Mouse (Mus musculus) activated CD4-positive, CD25-positive, alpha-beta regulatory T cell, adult 9 weeks (primary cell): ENCODE results near the gene Stx5a. TPM values are rescaled to one million over a fixed set of nuclear protein-coding genes. Genes with fewer than 3 reads are reported as not detected.

ENCODE experiments used
- polyA plus RNA-seq: library from polyadenylated mRNA; unstranded; fragments of 100-300 nt; shearing (Covaris generic); gene quantifications from one replicate; pipeline ENCODE4 v1.2.1, GENCODE M21; 2017

Gene Stx5a
- 169 TPM for polyA plus RNA-seq

DNA sequence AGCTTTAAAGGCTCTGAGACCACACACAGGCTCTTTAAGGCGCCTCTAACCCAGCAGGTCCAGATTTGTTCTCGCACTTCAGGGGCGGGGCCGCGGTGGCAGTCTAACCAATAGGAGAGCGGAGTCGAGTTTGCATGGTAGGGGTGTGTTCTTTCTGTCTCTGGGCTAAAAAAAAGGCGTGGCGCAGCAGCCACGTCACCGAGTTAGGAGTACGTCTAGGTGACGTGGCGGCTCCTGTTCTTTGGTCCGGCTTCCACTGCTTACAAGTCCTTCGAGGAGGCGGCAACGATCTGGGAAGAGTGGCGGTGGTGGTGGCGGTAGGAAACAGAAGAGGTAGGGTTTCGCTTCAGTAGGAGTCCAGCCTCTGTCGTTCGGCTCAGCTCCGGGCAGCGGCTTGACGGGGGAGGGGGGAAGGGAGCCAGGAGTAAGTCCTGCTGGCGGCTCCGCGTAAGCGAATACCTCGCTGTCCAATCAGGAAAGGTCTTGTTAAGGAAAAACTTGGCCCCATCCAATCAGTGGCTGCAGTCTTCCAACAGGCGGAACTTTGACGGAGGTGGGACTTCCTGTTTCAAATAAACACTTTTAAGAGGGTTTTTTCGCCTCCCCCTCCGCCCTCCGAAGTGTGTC, at the start of gene Stx5a:
Stx5a (plus strand) TSS at position 171 of the 627 bp plus-strand sequence.

GRCm38 (mm10) chr19:8722907-8723573, 18.2 kb upstream of the Stx5a start, which contains the start of gene Slc3a2:
Slc3a2 (minus strand) TSS chr19:8723369.

DNA sequence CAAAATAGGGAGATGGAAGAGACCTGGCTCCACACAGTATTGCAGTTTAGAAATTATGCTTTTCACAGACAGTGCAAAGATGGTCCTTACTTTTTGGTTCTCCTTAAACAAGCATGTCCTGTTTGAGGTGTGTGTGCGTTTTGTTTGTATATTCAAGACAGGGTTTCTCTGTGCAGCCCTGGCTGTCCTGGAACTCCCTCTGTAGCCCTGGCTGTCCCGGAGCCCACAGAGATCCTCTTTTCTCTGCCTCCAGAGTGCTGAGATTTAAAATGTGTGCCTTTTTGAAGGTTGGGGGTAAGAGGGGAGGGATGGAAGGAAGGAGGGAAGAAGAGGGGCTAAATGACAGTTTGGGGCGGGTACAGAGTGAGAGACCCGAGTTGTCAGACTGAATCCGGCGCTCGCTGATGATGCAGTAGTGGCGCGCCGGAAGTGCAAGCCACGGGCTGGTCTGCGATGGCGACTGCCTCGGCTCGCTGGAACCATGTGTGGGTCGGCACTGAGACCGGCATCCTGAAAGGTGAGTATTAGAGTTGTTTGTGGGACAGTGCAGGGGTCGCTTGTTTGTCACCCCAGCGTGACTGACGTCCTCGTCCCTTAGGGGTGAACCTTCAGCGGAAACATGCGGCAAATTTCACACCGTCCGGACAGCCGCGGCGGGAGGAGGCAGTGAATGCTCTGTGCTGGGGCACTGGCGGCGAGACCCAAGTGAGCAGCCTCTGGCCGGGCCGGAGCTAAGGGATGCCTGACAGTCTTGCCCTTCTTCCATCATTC, 5.6 kb upstream of the Stx5a start, which contains the start of gene Wdr74:
Wdr74 (plus strand) TSS at position 439 of the 771 bp plus-strand sequence.

GRCm38 (mm10) chr19:8740603-8741002, 610 bp upstream of the Stx5a start, which contains the start of gene 1700092M07Rik:
1700092M07Rik (plus strand) TSS chr19:8740718.

DNA sequence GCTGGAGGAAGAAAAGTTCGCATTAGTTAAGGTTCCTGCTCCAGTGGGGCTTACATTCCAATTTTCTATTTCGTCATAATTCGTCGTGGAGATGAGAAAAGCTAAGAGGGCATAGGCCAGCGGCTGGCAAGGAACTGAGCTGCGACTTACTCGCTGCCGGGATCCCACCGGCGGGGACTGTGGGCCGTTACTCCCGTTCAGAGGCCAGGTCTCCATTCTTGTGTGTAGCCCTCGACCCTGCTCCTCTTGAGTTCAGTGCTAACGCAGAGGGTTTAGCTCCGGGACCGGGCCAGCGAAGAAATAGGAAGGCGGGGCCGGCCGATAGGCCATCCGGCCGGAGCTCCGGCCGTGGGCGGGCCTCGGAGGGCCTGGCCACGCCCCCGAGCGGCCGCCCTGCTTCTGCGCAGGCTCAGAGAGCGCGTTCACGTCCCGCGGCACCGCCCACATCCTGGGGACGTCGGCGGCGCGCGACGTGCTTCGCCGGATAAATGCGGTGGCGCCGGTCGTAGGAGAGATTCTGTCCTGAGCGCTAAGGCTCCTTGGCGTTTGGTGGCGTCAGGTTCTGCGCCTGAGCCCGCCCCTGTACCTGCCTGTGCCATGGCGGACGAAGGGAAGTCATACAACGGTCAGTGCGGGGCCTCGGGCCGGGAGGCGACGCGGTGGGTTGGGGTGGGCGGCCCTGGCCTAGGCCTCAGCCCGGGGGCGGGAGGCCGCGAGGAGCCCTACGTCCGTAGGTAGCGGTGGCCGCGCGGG, 15.6 kb downstream of the Stx5a start, which contains the start of gene Nxf1:
Nxf1 (plus strand) TSS at position 439 of the 753 bp plus-strand sequence.

DNA sequence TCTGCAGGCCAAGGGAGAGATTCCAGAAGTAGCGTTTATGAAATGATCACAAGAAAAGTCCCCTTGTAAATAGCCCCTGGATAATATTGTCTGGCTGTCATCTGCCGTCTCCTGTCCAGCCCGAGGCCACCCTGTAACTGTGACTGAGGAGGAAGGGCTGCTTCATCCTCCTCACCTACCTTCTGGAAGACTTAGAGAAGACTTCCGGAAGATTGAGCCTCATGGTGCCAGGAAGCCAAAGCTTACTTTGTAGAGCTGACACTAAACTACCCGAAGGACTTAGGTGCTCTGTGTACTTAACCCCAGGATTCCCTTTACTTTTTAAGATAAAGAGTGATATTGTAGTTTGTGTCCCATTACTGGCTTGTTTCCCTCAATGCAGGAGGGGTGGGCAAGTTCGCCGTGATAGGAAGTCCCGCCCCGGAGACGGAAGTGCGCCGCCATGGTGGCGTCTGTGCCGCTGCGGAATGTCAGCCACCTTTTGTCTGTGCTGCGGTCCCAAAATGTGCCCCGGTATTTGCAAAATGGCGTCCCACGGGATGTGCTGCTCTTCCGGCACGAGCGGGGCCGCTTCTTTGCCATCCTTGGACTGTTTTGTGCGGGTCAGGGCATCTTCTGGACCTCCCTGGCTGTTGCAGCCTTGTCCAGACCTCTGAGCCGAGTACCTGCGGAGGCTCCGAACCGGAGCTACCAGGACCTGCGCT, 29.5 kb downstream of the Stx5a start, which contains the start of gene Tmem223:
Tmem223 (plus strand) TSS at position 430 of the 704 bp plus-strand sequence.

GRCm38 (mm10) chr19:8774086-8774835, 33.0 kb downstream of the Stx5a start, which contains the start of gene Tmem179b:
Tmem179b (minus strand) TSS chr19:8774467.

DNA sequence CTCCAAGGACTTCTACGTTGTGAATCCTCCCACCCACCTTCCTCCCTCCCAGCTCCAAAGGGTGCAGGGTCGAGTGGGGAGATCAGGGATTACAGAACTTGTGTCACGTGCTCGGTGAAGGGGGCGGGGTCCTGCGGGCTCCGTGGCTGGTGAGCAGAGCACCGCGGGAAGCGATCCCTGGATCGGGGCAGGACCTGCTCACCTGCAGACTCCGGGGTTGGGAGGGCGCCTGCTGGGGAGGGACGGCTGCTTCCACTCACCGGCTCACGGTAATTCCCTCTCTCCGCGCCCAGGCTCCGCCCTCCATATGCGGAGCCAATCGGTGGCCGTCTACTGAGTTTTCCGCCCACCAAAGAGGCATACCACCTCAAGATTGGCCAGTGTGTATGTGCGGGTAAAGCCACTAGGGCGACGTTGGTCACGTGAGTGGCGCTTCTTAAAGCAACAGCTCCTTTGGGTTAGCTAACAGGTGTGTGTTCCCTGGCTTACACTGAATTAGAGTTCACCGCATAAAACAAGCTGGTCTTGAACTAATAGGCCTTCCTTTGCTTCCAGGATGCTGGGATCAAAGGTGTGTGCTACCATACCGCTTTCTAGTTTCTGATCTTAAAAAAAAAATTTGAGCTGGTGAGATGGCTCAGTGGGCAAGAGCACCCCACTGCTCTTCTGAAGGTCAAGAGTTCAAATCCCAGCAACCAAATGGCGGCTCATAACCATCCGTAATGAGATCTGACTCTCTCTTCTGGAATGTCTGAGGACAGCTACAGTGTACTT, 45.0 kb downstream of the Stx5a start, which contains the start of gene Taf6l:
Taf6l (minus strand) TSS at position 410 of the 774 bp plus-strand sequence.

GRCm38 (mm10) chr19:8798264-8798946, 57.2 kb downstream of the Stx5a start, which contains the start of gene Polr2g:
Polr2g (minus strand) TSS chr19:8798577.

DNA sequence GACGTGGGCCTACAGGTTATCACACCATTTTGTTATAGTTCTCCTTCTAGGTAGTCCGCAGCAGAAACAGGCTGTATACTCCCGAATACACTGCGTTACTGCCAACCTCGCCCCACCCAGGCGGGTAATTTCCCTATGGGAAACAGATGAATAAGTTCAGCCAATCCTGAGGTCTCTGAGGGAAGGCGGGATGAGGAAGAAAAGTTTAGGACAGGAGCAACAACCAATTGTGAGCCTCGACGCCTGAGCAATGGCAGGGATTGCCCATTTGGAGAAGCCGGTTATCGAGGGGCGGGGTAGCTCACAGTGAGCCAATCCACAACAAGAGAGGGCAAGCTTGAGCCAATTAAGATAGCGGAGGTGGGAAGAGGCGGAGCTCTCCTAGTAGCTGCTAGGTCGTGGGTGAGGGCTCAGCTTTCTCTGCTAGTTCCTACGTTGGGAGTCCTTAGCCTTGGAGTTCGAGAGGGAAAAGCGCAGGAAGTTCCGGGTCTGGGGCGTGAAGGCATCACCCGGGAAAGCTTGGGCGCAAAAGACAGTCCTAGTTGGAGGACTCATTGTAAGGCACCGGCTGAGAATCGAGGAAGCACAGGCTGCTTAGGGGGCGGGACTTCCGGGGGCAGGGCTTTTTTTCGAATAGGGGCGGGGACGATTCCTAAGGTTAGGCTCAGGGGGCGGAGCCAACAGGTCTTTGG, 61.1 kb downstream of the Stx5a start, which contains the start of gene Zbtb3:
Zbtb3 (plus strand) TSS at position 426 of the 692 bp plus-strand sequence.

Other genes with a start within 250 kb of the Stx5a start
- not detected for gene Slc22a8, start 150.2 kb upstream of the Stx5a start, polyA plus RNA-seq
- not detected for gene Slc22a6, start 123.4 kb upstream of the Stx5a start, polyA plus RNA-seq
- gene Chrm1, start 77.6 kb upstream of the Stx5a start, polyA plus RNA-seq: not detected
- 127 TPM for gene Slc3a2, start 18.0 kb upstream of the Stx5a start, polyA plus RNA-seq
- 84.1 TPM for gene Wdr74, start 5.6 kb upstream of the Stx5a start, polyA plus RNA-seq
- gene 1700092M07Rik, start 695 bp upstream of the Stx5a start, polyA plus RNA-seq: 3.2 TPM
- gene Nxf1, start 15.7 kb downstream of the Stx5a start, polyA plus RNA-seq: 265 TPM
- gene Tmem223, start 29.6 kb downstream of the Stx5a start, polyA plus RNA-seq: 102 TPM
- gene Tmem179b, start 33.1 kb downstream of the Stx5a start, polyA plus RNA-seq: 170 TPM
- gene Taf6l, start 45.0 kb downstream of the Stx5a start, polyA plus RNA-seq: 5.1 TPM
- gene Polr2g, start 57.2 kb downstream of the Stx5a start, polyA plus RNA-seq: 164 TPM
- gene Zbtb3, start 61.1 kb downstream of the Stx5a start, polyA plus RNA-seq: 3.8 TPM
- gene Ttc9c, start 77.9 kb downstream of the Stx5a start, polyA plus RNA-seq: 54.6 TPM
- 8.4 TPM for gene Hnrnpul2, start 78.6 kb downstream of the Stx5a start, polyA plus RNA-seq
- gene AC129217.1, start 88.4 kb downstream of the Stx5a start, polyA plus RNA-seq: not detected
- gene Bscl2, start 96.1 kb downstream of the Stx5a start, polyA plus RNA-seq: 105 TPM
- gene Gng3, start 97.8 kb downstream of the Stx5a start, polyA plus RNA-seq: 0.35 TPM
- gene Lrrn4cl, start 109.4 kb downstream of the Stx5a start, polyA plus RNA-seq: not detected
- gene Ubxn1, start 130.1 kb downstream of the Stx5a start, polyA plus RNA-seq: 159 TPM
- gene Uqcc3, start 139.5 kb downstream of the Stx5a start, polyA plus RNA-seq: 84.5 TPM
- 110 TPM for gene Lbhd1, start 142.3 kb downstream of the Stx5a start, polyA plus RNA-seq
- gene Gm49403, start 142.5 kb downstream of the Stx5a start, polyA plus RNA-seq: not detected
- 59.2 TPM for gene 1810009A15Rik, start 147.4 kb downstream of the Stx5a start, polyA plus RNA-seq
- not detected for gene Gm49416, start 147.5 kb downstream of the Stx5a start, polyA plus RNA-seq
- 47.9 TPM for gene Ints5, start 151.6 kb downstream of the Stx5a start, polyA plus RNA-seq
- 137 TPM for gene Ganab, start 156.7 kb downstream of the Stx5a start, polyA plus RNA-seq
- 33.9 TPM for gene B3gat3, start 179.0 kb downstream of the Stx5a start, polyA plus RNA-seq
- gene Rom1, start 187.9 kb downstream of the Stx5a start, polyA plus RNA-seq: 12.2 TPM
- 68.2 TPM for gene Eml3, start 188.1 kb downstream of the Stx5a start, polyA plus RNA-seq
- gene Mta2, start 200.5 kb downstream of the Stx5a start, polyA plus RNA-seq: 197 TPM
- 47.2 TPM for gene Tut1, start 212.4 kb downstream of the Stx5a start, polyA plus RNA-seq
- 339 TPM for gene Eef1g, start 225.6 kb downstream of the Stx5a start, polyA plus RNA-seq
- 113 TPM for gene Ahnak, start 247.9 kb downstream of the Stx5a start, polyA plus RNA-seq